Comparison of ENCODE assay signal across 20 mouse cellular contexts in the genomic region with DNA sequence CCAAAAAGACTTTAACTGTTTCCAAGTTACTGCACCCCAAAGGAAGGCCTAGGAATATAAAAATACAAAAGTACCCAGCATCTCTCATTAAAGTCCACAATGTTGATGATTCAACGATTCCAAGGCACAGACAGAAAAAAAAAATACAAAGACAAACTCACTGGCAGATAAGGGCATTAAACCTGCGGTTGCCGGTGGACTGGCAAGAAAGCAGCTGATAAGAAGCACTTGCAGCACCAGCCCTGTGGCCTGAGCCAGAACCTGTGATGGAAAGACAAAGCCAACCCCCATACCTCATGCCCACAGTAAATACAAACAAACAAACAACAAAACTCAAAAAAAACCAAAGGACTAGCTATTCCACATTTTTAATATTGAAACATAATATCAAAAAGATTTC. TPM values are rescaled to one million over a fixed set of nuclear protein-coding genes. Genes with fewer than 3 reads are reported as not detected.
A peak's percentile ranks its signal among the peaks of the same experiment; 100 is the strongest.
DNase-seq lines count a peak whose midpoint lies in the region; ATAC-seq and TF ChIP-seq lines count a peak whose summit lies in the region.
"Had no signal": no experiment of that assay in that cellular context is flagged by ENCODE, and none has a peak within 500 bp of the region (broad histone marks: within the 10 kb centered on the region; RNA-seq: fewer than 3 reads in every experiment).

No protein-coding gene starts in this region.

- H3K27ac ChIP-seq in left cerebral cortex, adult 2 months, result no peak overlapping the region
- H3K27ac ChIP-seq: embryonic facial prominence, embryonic 10.5 days; embryonic facial prominence, embryonic 12.5 days; forebrain, embryonic 13.5 days; forebrain, embryonic 15.5 days had no signal

- intact Hi-C loops in heart, postnatal 36 days (cut with DNase I), result loop anchor here (5.0 kb wide), 1 partner anchor 117 kb away; no protein-coding TSS in a partner anchor
- intact Hi-C loops in left cerebral cortex, adult 2 months (cut with DNase I), result loop anchor here (10.0 kb wide), 1 partner anchor 375 kb away; a partner anchor contains a TSS

- no peak for TF ChIP-seq CTCF in left cerebral cortex, adult 2 months (IDR thresholded peaks at IDR 0.05)

- no peak overlapping the region for H3K4me3 ChIP-seq in left cerebral cortex, adult 2 months
- H3K4me3 ChIP-seq: embryonic facial prominence, embryonic 10.5 days; embryonic facial prominence, embryonic 12.5 days; forebrain, embryonic 13.5 days; forebrain, embryonic 15.5 days had no signal

- ATAC-seq in megakaryocyte progenitor cell, adult 5-6 weeks (replicated peaks; ENCODE audit: poor library complexity), result peak; percentile 51
- ATAC-seq: CD4-positive, CD25-positive, alpha-beta regulatory T cell, adult 4 months; forebrain, embryonic 13.5 days; forebrain, embryonic 15.5 days; forebrain, postnatal 0 days had no signal

- DNase-seq in heart, adult 11 months, result peak; percentile 12
- no peak for DNase-seq in heart, postnatal 36 days
- no peak for DNase-seq in right cerebral cortex, postnatal 36 days (ENCODE audit: low spot score in 2 of 2)
- DNase-seq in left cerebral cortex, adult 2 months (ENCODE audit: extremely low spot score in 1 of 2, low spot score in 2 of 2), result no peak
- DNase-seq: adrenal gland, adult 2 months; adrenal gland, postnatal 10 days; adrenal gland, postnatal 25 days; B cell, adult 2 months; cerebellum, adult 11-12 months; cerebellum, adult 2 months; cerebellum, adult 9-10 months; cerebellum, postnatal 10 days; cerebellum, postnatal 25 days; forebrain, postnatal 0 days had no signal

RNA-seq across cellular contexts. Expression of a gene that starts 19.0 kb away (rescaled TPM):
- total RNA-seq in heart, postnatal 36 days (2021), result 10 to 100 TPM; 11.2 to 11.4 TPM
- 25.4 and 33.9 TPM in 2 replicates for total RNA-seq in megakaryocyte progenitor cell, adult 5-6 weeks (2015)
- total RNA-seq in megakaryocyte progenitor cell, adult 5-6 weeks (2017), result 22.8 and 31.9 TPM in 2 replicates
- total RNA-seq in left cerebral cortex, adult 2 months (2021), result 10 to 100 TPM; 27.6 to 31.8 TPM
